Mouse (Mus musculus) Patski (cell line): ENCODE data around the gene Grb2. TPM values are rescaled to one million over a fixed set of nuclear protein-coding genes. Genes with fewer than 3 reads are reported as not detected.
A peak's percentile ranks its signal among the peaks of the same experiment; 100 is the strongest.

Experiments used
- ATAC-seq: fragments of 100-300 bp; one replicate; pipeline ENCODE4 v1.8.0; 2021
- CTCF ChIA-PET: fragments of 350-600 bp; sonication (Branson Sonifier 250); formaldehyde crosslinking; loops from one replicate; lab custom pipeline; 2022; ENCODE audit warnings: inconsistent platforms; lab: Charles Lee
- POLR2A ChIA-PET: fragments of 350-600 bp; sonication (Branson Sonifier 250); formaldehyde crosslinking; loops from one replicate; lab custom pipeline; 2022; ENCODE audit warnings: antibody characterized with exemption, inconsistent platforms; lab: Charles Lee
- DNase-seq: peaks from one replicate; pipeline ENCODE4 v3.0.0-alpha.2; 2011; ENCODE audit warnings: low read depth, low spot score
- H3K27me3 ChIP-seq: fragments of 371-371 bp; one replicate; pipeline ENCODE4 v1.5.1; 2021
- CTCF ChIP-seq: fragments of 100-300 bp; IDR thresholded peaks from one replicate; pipeline ENCODE4 v1.5.1; 2021
- in situ Hi-C: fragments of 300-500 bp; cut with MboI; formaldehyde crosslinking; loops from 3 replicates; pipeline ENCODE4 v1.11.1; 2018; ENCODE audit warnings: low pct_unique_long_range_greater_than_20kb, mixed read lengths
- polyA plus RNA-seq: library from polyadenylated mRNA; unstranded; gene quantifications from one replicate; pipeline ENCODE4 v1.2.3, GENCODE M21; 2021

Grb2 gene
- 99.5 TPM for polyA plus RNA-seq

GRCm38 (mm10) chr11:115708209-115708876 lies at the start of gene Grb2:
TSS of gene Grb2 (minus strand) at chr11:115708597.
- TF ChIP-seq CTCF, result no peak
- DNase-seq, result peak; percentile 81
- no peaks in the 10 kb centered on the region for H3K27me3 ChIP-seq
- ChIA-PET POLR2A (interaction anchor here (1.4 to 2.0 kb wide), 4 partner anchors 10 to 61 kb away, joined by 3 to 18 read pairs (median 5); no protein-coding TSS in a partner anchor), CTCF (interaction anchor here (0.8 to 1.2 kb wide), 3 partner anchors 9 to 79 kb away, joined by 3 to 4 read pairs (median 4); no protein-coding TSS in a partner anchor)
- in situ Hi-C loops, result no loop called here
- peak; percentile 90 for ATAC-seq

- no peak for TF ChIP-seq CTCF
- ATAC-seq (no peak), DNase-seq (no peak)
- POLR2A ChIA-PET, result interaction anchor here (0.6 to 0.9 kb wide), 2 partner anchors 9 to 12 kb away, joined by 5 to 6 read pairs; partner anchors contain the start of gene Tmem94
- H3K27me3 ChIP-seq, result no peaks in the 10 kb centered on the region
- CTCF ChIA-PET, result interaction anchor here (1.2 to 1.5 kb wide), 2 partner anchors 24 to 31 kb away, joined by 3 to 4 read pairs; no protein-coding TSS in a partner anchor
- in situ Hi-C loops, result no loop called here
These were observed 45.1 kb upstream of the Grb2 start for GRCm38 (mm10) chr11:115753485-115753884.

- POLR2A ChIA-PET, result no interaction called here
- no peak for TF ChIP-seq CTCF
- ATAC-seq (no peak), DNase-seq (no peak)
- in situ Hi-C loops, result no loop called here
- CTCF ChIA-PET, result no interaction called here
- H3K27me3 ChIP-seq, result no peaks in the 10 kb centered on the region
These were observed 44.3 kb upstream of the Grb2 start for GRCm38 (mm10) chr11:115752653-115753052.

GRCm38 (mm10) chr11:115751725-115752124 lies 43.3 kb upstream of the Grb2 start:
- ChIA-PET CTCF (no interaction called here), POLR2A (no interaction called here)
- TF ChIP-seq CTCF, result no peak
- H3K27me3 ChIP-seq, result no peaks in the 10 kb centered on the region
- no peak for ATAC-seq
- in situ Hi-C loops, result no loop called here
- no peak for DNase-seq

GRCm38 (mm10) chr11:115749834-115750233 lies 41.4 kb upstream of the Grb2 start:
- no peaks in the 10 kb centered on the region for H3K27me3 ChIP-seq
- ATAC-seq (no peak), DNase-seq (no peak)
- TF ChIP-seq CTCF, result no peak
- ChIA-PET CTCF (interaction anchor here (0.9 kb wide), 1 partner anchor 14 kb away, joined by 3 read pairs; no protein-coding TSS in a partner anchor), POLR2A (no interaction called here)
- in situ Hi-C loops, result loop anchor here (10.0 kb wide), 1 partner anchor 115 kb away; no protein-coding TSS in a partner anchor

GRCm38 (mm10) chr11:115747351-115747750 lies 39.0 kb upstream of the Grb2 start:
- in situ Hi-C loops, result loop anchor here (10.0 kb wide), 1 partner anchor 117 kb away; no protein-coding TSS in a partner anchor

GRCm38 (mm10) chr11:115746762-115747161 lies 38.4 kb upstream of the Grb2 start:
- no peak for TF ChIP-seq CTCF
- CTCF ChIA-PET, result no interaction called here
- H3K27me3 ChIP-seq, result no peaks in the 10 kb centered on the region
- POLR2A ChIA-PET, result no interaction called here
- ATAC-seq (no peak), DNase-seq (no peak)
- in situ Hi-C loops, result loop anchor here (10.0 kb wide), 1 partner anchor 118 kb away; no protein-coding TSS in a partner anchor

More at GRCm38 (mm10) chr11:115747351-115747750, 39.0 kb upstream of the Grb2 start:
- H3K27me3 ChIP-seq, result no peaks in the 10 kb centered on the region
- DNase-seq (no peak), ATAC-seq (no peak)
- CTCF ChIA-PET, result no interaction called here
- TF ChIP-seq CTCF, result no peak
- POLR2A ChIA-PET, result no interaction called here

GRCm38 (mm10) chr11:115746109-115746508 lies 37.7 kb upstream of the Grb2 start:
- ChIA-PET CTCF (interaction anchor here (0.9 kb wide), 1 partner anchor 17 kb away, joined by 5 read pairs; no protein-coding TSS in a partner anchor), POLR2A (interaction anchor here (0.5 kb wide), 1 partner anchor 65 kb away, joined by 3 read pairs; no protein-coding TSS in a partner anchor)
- no peaks in the 10 kb centered on the region for H3K27me3 ChIP-seq
- in situ Hi-C loops, result loop anchor here (10.0 kb wide), 1 partner anchor 119 kb away; no protein-coding TSS in a partner anchor
- ATAC-seq (no peak), DNase-seq (no peak)
- TF ChIP-seq CTCF, result no peak

GRCm38 (mm10) chr11:115744385-115744784 lies 36.0 kb upstream of the Grb2 start:
- H3K27me3 ChIP-seq, result no peaks in the 10 kb centered on the region
- CTCF ChIA-PET, result interaction anchor here (0.7 to 1.1 kb wide), 2 partner anchors 17 to 18 kb away, joined by 3 to 4 read pairs; no protein-coding TSS in a partner anchor
- POLR2A ChIA-PET, result interaction anchor here (0.7 to 0.8 kb wide), 2 partner anchors 9 to 11 kb away, joined by 5 to 7 read pairs; no protein-coding TSS in a partner anchor
- in situ Hi-C loops, result loop anchor here (10.0 kb wide), 1 partner anchor 120 kb away; no protein-coding TSS in a partner anchor
- no peak for DNase-seq
- ATAC-seq, result no peak
- TF ChIP-seq CTCF, result no peak

GRCm38 (mm10) chr11:115742926-115743325 lies 34.5 kb upstream of the Grb2 start:
- TF ChIP-seq CTCF, result no peak
- no peaks in the 10 kb centered on the region for H3K27me3 ChIP-seq
- ChIA-PET CTCF (interaction anchor here (1.2 kb wide), 1 partner anchor 21 kb away, joined by 3 read pairs; no protein-coding TSS in a partner anchor), POLR2A (interaction anchor here (0.6 kb wide), 1 partner anchor 22 kb away, joined by 4 read pairs; no protein-coding TSS in a partner anchor)
- ATAC-seq (no peak), DNase-seq (no peak)
- in situ Hi-C loops, result loop anchor here (10.0 kb wide), 1 partner anchor 122 kb away; no protein-coding TSS in a partner anchor
